Mouse (Mus musculus) cortical plate, adult 2 months (tissue): ENCODE results near the gene Sidt1. TPM values are rescaled to one million over a fixed set of nuclear protein-coding genes. Genes with fewer than 3 reads are reported as not detected.

Experiments
- H3K27ac ChIP-seq: fragments of 200-500 bp; 2 replicates; pipeline ENCODE4 v1.5.1; 2012; ENCODE audit warnings: low read length, control low read depth, inconsistent platforms; ENCODE audit not compliant: insufficient read depth
- H3K4me1 ChIP-seq: fragments of 200-500 bp; 2 replicates; pipeline ENCODE4 v1.6.1; 2011; ENCODE audit warnings: low read length; ENCODE audit not compliant: control insufficient read depth, insufficient read depth
- H3K4me3 ChIP-seq: fragments of 200-500 bp; 2 replicates; pipeline ENCODE4 v1.5.1; 2011; ENCODE audit warnings: mild to moderate bottlenecking, low read length, control low read depth; ENCODE audit not compliant: insufficient read depth
- CTCF ChIP-seq: fragments of 200-500 bp; IDR thresholded peaks from 2 replicates; pipeline ENCODE4 v1.5.1; 2011; ENCODE audit warnings: mild to moderate bottlenecking, control low read depth, low read length; ENCODE audit not compliant: insufficient read depth; ENCODE audit errors: extremely low read depth
- POLR2A ChIP-seq: fragments of 200-500 bp; IDR thresholded peaks from 2 replicates; pipeline ENCODE4 v1.6.1; 2011; ENCODE audit warnings: mild to moderate bottlenecking, low read length, control low read depth; ENCODE audit not compliant: insufficient read depth; ENCODE audit errors: extremely low read depth
- polyA plus RNA-seq: library from polyadenylated mRNA; depleted of rRNA; stranded (reverse); fragments of >200 nt; gene quantifications from 2 replicates; pipeline ENCODE4 v1.2.3, GENCODE M21; 2012

The Sidt1 gene
- polyA plus RNA-seq, 1 experiment, result 60.0 TPM

DNA sequence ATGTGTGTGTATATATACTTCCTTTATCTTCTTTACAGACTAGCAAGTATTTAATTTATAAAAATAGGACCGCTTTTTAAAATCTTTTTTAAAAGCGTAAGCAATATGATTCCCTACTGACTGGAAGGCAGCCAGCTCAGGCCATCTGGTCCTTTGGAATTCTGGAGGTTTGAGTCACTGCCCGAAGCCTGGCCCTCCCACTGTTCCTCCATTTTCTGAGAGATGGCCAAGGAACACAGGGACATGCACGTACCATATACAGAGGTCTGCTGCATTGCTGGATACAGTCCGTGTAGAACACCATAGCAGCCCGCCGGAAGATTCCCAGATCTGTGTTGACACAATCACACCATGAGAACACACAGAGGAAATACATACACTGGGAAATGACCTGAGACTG lies 78.3 kb downstream of the Sidt1 start:
- Histone ChIP-seq H3K4me1 (peaks cover 1% of the 10 kb centered on the region; the same call in 1 of the 2 replicates), H3K27ac (0 out of 2 replicates have a peak overlapping the region, but pooled peaks have one; percentile 12), H3K4me3 (no peak overlapping the region)
- no peak for TF ChIP-seq POLR2A

DNA sequence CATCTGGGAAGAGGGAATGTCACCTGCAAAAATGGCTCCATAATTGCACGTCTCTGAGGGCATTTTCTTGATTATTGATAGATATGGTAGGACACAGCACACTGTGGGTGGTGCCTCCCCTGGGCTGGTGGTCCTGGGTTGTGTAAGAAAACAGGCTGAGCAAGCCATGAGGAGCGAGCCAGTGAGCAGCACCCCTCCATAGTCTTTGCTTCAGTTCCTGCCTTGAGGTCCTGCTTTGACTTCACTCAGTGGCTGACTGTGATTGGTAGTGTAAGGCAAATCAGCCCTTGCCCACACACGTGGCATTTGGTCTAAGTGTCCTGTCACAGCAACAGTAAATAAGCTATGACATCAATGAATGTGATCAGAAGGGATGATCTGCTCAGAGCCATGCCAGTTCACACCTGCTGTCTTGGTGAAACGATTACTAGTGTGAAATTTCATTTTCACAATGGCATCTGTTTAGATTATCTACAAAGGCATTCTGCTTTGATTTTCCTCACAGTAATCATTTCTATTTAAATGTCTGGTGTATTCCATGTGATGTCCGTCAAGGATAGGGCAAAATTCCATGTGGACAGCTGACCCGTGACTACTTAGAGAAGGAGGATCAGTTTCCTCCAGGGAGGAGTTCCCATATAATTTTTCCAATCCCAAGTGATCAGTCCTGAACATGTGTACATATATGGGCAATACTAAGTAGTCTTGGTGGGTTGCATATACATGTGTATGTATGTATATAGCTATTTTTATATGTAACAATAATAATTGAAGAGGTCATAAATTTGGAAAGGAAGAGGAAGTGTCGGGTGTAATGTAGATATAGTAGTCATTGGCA lies 79.0 kb downstream of the Sidt1 start:
- no peak overlapping the region for H3K27ac ChIP-seq
- H3K4me1 ChIP-seq, result peaks cover 1% of the 10 kb centered on the region; the same call in 1 of the 2 replicates
- no peak overlapping the region for H3K4me3 ChIP-seq
- no peak for TF ChIP-seq CTCF

DNA sequence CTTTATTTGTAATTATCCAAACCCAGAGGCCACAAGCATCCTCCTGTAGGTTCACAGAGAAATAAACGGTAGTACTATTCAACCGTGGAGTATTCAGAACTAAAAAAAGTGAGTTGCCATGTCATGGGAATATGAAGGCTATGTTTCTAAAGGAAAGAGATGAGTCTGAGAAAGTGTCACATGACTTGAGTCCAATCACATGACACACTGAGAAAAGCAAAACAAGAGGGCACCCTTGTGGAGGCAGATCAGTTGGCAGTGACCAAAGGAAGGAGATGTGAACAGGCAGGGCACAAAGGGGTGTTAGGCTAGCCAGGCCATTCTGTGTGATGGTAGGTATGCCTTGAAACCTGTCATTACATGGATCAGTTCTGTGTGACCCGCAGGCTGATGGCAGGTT lies 80.3 kb downstream of the Sidt1 start:
- Histone ChIP-seq H3K27ac (no peak overlapping the region), H3K4me1 (peaks cover 1% of the 10 kb centered on the region; the same call in 1 of the 2 replicates), H3K4me3 (no peak overlapping the region)
- no peak for TF ChIP-seq CTCF
- no peak for TF ChIP-seq POLR2A

DNA sequence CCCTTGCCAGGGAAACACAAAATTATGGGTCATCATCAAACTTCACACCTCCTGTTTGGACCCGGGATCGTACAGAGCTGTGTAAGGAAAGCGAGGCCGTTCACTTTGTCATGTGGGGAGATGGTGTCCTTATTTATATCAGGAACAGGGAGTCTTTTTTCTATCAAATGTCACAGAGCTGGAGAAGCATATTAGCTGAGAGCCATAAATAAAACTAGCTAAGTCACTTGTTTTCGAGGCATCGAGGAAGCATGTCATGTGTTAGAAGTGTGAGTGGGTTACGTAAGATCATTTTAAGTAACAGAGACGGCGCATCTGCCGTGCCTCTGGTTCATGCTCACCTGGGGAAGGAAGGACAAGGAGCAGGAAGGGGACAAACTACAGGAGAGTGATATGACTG lies 83.0 kb downstream of the Sidt1 start:
- Histone ChIP-seq H3K4me3 (no peak overlapping the region), H3K27ac (no peak overlapping the region), H3K4me1 (peaks cover 1% of the 10 kb centered on the region; the same call in 1 of the 2 replicates)
- TF ChIP-seq POLR2A (no peak), CTCF (no peak)

DNA sequence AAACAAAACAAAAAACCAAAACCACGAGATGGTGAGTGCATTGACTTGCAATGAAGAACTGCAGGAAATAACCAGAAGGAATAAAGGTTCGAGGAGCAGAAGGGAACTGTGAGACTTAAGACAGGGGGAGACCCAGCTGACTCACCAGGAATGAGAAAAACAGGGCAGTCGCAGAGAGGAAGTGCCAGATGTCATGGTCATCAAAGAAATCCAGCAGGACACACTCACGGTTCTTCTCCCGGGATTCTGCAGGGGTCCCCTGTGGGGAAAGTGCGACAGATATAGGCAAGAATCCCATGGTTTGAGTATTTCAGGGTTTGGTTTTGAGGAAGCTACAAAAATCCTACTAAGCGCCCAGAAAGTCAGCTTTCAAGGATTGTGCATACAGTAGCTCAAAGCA lies 89.7 kb downstream of the Sidt1 start:
- Histone ChIP-seq H3K4me3 (no peak overlapping the region), H3K4me1 (peaks cover 3% of the 10 kb centered on the region; the same call in 1 of the 2 replicates), H3K27ac (no peak overlapping the region)
- no peak for TF ChIP-seq CTCF
- TF ChIP-seq POLR2A, result no peak

DNA sequence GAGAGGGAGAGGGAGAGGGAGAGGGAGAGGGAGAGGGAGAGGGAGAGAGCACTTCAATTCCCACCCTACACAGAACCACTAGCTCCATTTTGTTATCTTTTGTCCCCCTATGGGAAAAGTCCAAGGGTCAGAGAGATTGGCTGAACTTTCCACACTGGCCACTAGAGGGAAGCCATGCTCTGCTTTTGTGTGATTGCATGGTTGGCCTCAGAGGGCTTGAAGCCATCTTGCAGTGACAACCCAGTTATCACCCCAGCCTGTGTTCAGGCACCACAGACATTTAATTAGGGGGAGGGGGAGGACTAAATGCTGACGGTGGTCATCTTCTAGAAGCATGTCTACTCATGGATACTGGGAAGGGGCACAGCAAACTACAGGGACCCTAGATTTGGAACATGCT lies 90.4 kb downstream of the Sidt1 start:
- TF ChIP-seq CTCF (peak; percentile 94), POLR2A (no peak)
- peaks cover 7% of the 10 kb centered on the region; the same call in 1 of the 2 replicates for H3K4me1 ChIP-seq
- no peak overlapping the region for H3K27ac ChIP-seq
- no peak overlapping the region for H3K4me3 ChIP-seq

DNA sequence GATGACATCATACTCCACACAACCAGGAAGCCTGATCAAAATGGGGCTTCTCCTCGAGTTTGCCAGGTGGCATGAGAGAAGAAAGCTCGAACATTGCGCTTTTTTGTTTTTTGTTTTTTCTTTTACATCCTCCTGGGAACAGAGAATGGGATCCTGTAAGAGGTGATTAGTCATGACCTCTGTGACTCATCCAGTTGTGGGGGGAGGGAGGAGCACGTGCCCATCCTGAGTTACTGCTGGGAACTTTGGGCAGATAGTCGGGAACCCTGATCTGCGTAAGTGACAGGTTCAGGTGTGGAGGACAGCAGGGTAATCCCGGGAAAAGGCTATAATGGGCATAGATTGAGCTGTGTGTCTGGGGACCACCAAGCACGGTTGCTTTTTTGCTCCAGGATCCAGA lies 92.6 kb downstream of the Sidt1 start:
- Histone ChIP-seq H3K27ac (no peak overlapping the region), H3K4me3 (no peak overlapping the region), H3K4me1 (peaks cover 7% of the 10 kb centered on the region; the same call in 1 of the 2 replicates)
- TF ChIP-seq CTCF (no peak), POLR2A (no peak)

DNA sequence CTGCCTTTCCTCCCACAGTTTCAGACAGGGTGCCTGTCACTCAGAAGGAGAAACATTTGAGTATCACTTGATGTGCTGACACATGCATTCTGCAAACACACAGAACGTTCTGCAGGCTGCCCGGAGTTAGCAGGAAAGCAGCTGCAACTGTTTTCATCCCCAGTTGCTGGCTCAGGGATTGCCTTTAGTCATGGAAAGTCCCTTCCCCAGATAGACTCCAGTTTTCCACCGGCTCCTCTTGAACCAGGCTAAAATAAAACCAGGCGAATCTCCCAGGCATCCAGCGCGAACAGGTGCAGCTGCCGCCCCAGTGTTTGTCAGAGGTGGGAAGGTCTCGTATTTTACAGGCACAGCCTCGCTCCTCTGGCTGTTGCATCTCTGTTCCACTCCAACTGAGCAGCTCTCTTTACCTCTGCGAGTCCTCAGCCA lies 94.1 kb downstream of the Sidt1 start:
- Histone ChIP-seq H3K27ac (peak overlapping the region; percentile 13; the same call in 1 of the 2 replicates), H3K4me3 (no peak overlapping the region), H3K4me1 (peaks cover 7% of the 10 kb centered on the region; the same call in 1 of the 2 replicates)
- TF ChIP-seq CTCF, result no peak
- TF ChIP-seq POLR2A, result no peak

DNA sequence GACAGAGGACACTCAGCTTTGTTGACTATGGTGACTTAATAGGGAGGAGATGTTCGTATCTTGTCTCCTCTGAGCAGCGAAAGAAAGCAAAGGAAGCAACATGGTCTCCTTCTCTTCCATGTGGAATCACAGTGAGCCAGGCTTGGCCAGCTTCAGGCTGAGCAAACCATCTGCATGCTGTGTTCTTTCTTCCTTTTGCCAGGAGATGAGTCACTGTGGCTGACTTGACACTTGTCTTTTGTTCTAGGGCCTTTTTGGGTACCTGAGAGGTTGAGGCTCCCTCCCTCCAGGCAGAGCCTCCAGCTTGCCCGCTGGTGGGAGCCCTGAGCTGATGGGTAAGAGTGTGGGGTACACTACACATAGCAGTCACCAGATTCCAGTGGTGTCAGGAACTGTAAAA lies 95.2 kb downstream of the Sidt1 start:
- 0 out of 2 replicates have a peak overlapping the region, but pooled peaks have one; percentile 13 for H3K27ac ChIP-seq
- TF ChIP-seq CTCF, result no peak
- no peak for TF ChIP-seq POLR2A
- peaks cover 7% of the 10 kb centered on the region; the same call in 1 of the 2 replicates for H3K4me1 ChIP-seq
- H3K4me3 ChIP-seq, result no peak overlapping the region

DNA sequence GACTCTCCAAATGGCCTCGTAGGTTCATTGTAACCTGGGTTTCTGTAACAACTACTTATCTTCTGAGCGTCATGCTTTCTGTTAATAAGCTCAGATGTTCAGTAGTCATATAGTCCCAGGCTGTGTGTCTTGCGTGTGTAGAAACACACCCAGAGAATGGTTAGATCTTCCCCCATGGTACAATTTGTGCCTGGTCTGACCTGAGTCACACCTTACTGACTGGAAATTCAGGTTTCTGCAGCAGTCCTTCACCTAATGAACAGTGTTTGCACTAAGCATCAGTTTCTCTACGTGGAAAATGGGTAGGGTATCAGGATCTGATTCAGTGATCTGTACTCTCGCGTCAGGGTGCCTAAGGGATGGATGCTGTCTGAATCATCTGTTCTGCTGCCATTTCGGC lies 100.0 kb downstream of the Sidt1 start:
- no peak overlapping the region for H3K27ac ChIP-seq
- H3K4me1 ChIP-seq, result 0 out of 2 replicates have a peak, but pooled peaks cover 2% of the 10 kb centered on the region
- no peak for TF ChIP-seq POLR2A
- no peak for TF ChIP-seq CTCF
- no peak overlapping the region for H3K4me3 ChIP-seq
